Mouse (Mus musculus) midbrain, postnatal 0 days (tissue): ENCODE measurements around the gene Thrap3. TPM values are rescaled to one million over a fixed set of nuclear protein-coding genes. Genes with fewer than 3 reads are reported as not detected.

Experiments used
- ATAC-seq: fragments of 200-750 bp; cut with Nextera tagmentation; 2 replicates; pipeline ENCODE4 v1.8.0; 2017; ENCODE audit warnings: moderate number of reproducible peaks, mild to moderate bottlenecking, moderate TSS enrichment, moderate library complexity; ENCODE audit not compliant: low FRiP score
- DNase-seq: peaks from one replicate; pipeline ENCODE4 v3.0.0-alpha.2; 2015; ENCODE audit warnings: low spot score
- H3K27ac ChIP-seq: fragments of 300-500 bp; sonication (generic); 2 replicates; pipeline ENCODE4 v1.5.1; 2014; ENCODE audit warnings: low read depth, mild to moderate bottlenecking, low read length, mixed read lengths
- H3K27me3 ChIP-seq: fragments of 300-500 bp; sonication (generic); 2 replicates; pipeline ENCODE4 v1.6.1; 2014; ENCODE audit warnings: low read length, control low read depth, mixed read lengths; ENCODE audit not compliant: insufficient read depth
- H3K36me3 ChIP-seq: fragments of 300-500 bp; sonication (generic); 2 replicates; pipeline ENCODE4 v1.6.1; 2014; ENCODE audit warnings: low read length, control low read depth, mixed read lengths; ENCODE audit not compliant: insufficient read depth
- H3K4me1 ChIP-seq: fragments of 300-500 bp; sonication (generic); 2 replicates; pipeline ENCODE4 v1.6.1; 2014; ENCODE audit warnings: mild to moderate bottlenecking, control low read depth, antibody characterized with exemption, low read length, mixed read lengths; ENCODE audit not compliant: insufficient read depth
- H3K4me2 ChIP-seq: fragments of 300-500 bp; sonication (generic); 2 replicates; pipeline ENCODE4 v1.6.1; 2014; ENCODE audit warnings: low read depth, mild to moderate bottlenecking, low read length, mixed read lengths; ENCODE audit not compliant: poor library complexity, severe bottlenecking
- H3K4me3 ChIP-seq: fragments of 300-500 bp; sonication (generic); 2 replicates; pipeline ENCODE4 v1.5.1; 2014; ENCODE audit warnings: low read depth, mild to moderate bottlenecking, low read length, moderate library complexity
- H3K9ac ChIP-seq: fragments of 300-500 bp; sonication (generic); replicated peaks from 2 replicates; pipeline ENCODE4 v1.6.1; 2014; ENCODE audit warnings: mild to moderate bottlenecking, low read length, moderate library complexity, mixed read lengths; ENCODE audit not compliant: poor library complexity, severe bottlenecking
- H3K9me3 ChIP-seq: fragments of 300-500 bp; sonication (generic); 2 replicates; pipeline ENCODE4 v1.6.1; 2016; ENCODE audit warnings: low read length, control low read depth
- CTCF ChIP-seq: IDR thresholded peaks from 2 replicates; pipeline ENCODE4 v1.5.1; 2016; ENCODE audit warnings: antibody characterized with exemption, mild to moderate bottlenecking
- WGBS: fragments of 180-500 bp; shearing (Covaris S2); extraction: QIAGEN DNeasy Blood & Tissue Kit; methylation state at CpG from one replicate; pipeline ENCODE4 v1.1.7; 2014; 5-methylcytosine and 5-hydroxymethylcytosine counted together
- polyA plus RNA-seq: library from polyadenylated mRNA; unstranded; fragments of >200 nt; fragmentation: Nextera tagmentation; extraction: Ambion mirVana; gene quantifications from 2 replicates; pipeline ENCODE4 v1.2.1, GENCODE M21; 2015
- total RNA-seq: library from RNA; depleted of rRNA; stranded (reverse); fragments of >200 nt; gene quantifications from 2 replicates; pipeline ENCODE4 v1.2.3, GENCODE M21; 2014

The Thrap3 gene
- total and polyA plus RNA-seq, 2 experiments from 2014 or later, result 94.8 to 162 TPM

- peaks cover 29% of the 10 kb centered on the region for H3K27me3 ChIP-seq
- H3K9me3 ChIP-seq, result no peaks in the 10 kb centered on the region
- no peak for TF ChIP-seq CTCF
- H3K9ac ChIP-seq, result no peak overlapping the region
- ATAC-seq (no peak), DNase-seq (no peak)
- no peak overlapping the region for H3K4me3 ChIP-seq
- no peak overlapping the region for H3K4me2 ChIP-seq
- H3K4me1 ChIP-seq, result peaks cover 4% of the 10 kb centered on the region; the same call in 1 of the 2 replicates
- 51% methylated on average over 4 of the region's 4 CpGs for WGBS
- H3K27ac ChIP-seq, result no peak overlapping the region
- no peaks in the 10 kb centered on the region for H3K36me3 ChIP-seq
These were observed 57.2 kb downstream of the Thrap3 start for GRCm38 (mm10) chr4:126145396-126145795.

GRCm38 (mm10) chr4:126141021-126141420 is 61.5 kb downstream of the Thrap3 start:
- Histone ChIP-seq H3K36me3 (peaks cover 36% of the 10 kb centered on the region), H3K4me2 (no peak overlapping the region), H3K27me3 (no peaks in the 10 kb centered on the region), H3K4me1 (no peaks in the 10 kb centered on the region), H3K9ac (no peak overlapping the region), H3K27ac (no peak overlapping the region), H3K9me3 (no peaks in the 10 kb centered on the region), H3K4me3 (no peak overlapping the region)
- TF ChIP-seq CTCF, result no peak
- WGBS, result 77% methylated on average over 5 of the region's 5 CpGs
- ATAC-seq, result no peak
- DNase-seq, result no peak

- Histone ChIP-seq H3K9me3 (no peaks in the 10 kb centered on the region), H3K4me3 (no peak overlapping the region), H3K36me3 (peaks cover 60% of the 10 kb centered on the region), H3K27ac (no peak overlapping the region), H3K4me1 (no peaks in the 10 kb centered on the region), H3K27me3 (no peaks in the 10 kb centered on the region), H3K4me2 (no peak overlapping the region), H3K9ac (no peak overlapping the region)
- DNase-seq (no peak), ATAC-seq (no peak)
- no peak for TF ChIP-seq CTCF
- WGBS, result 83% methylated on average over 4 of the region's 4 CpGs
These were observed 64.8 kb downstream of the Thrap3 start for GRCm38 (mm10) chr4:126137773-126138172.

GRCm38 (mm10) chr4:126134639-126135038 is 67.9 kb downstream of the Thrap3 start:
- ATAC-seq, result no peak
- H3K4me2 ChIP-seq, result no peak overlapping the region
- no peaks in the 10 kb centered on the region for H3K9me3 ChIP-seq
- no peaks in the 10 kb centered on the region; the same call in 1 of the 2 replicates for H3K4me1 ChIP-seq
- 85% methylated on average over 4 of the region's 4 CpGs for WGBS
- no peaks in the 10 kb centered on the region for H3K27me3 ChIP-seq
- no peak overlapping the region for H3K9ac ChIP-seq
- no peak overlapping the region for H3K4me3 ChIP-seq
- TF ChIP-seq CTCF, result no peak
- no peak overlapping the region for H3K27ac ChIP-seq
- peaks cover 69% of the 10 kb centered on the region for H3K36me3 ChIP-seq
- no peak for DNase-seq

- Histone ChIP-seq H3K4me1 (no peaks in the 10 kb centered on the region; the same call in 1 of the 2 replicates), H3K9ac (no peak overlapping the region), H3K4me2 (no peak overlapping the region), H3K4me3 (no peak overlapping the region), H3K36me3 (peaks cover 69% of the 10 kb centered on the region), H3K9me3 (no peaks in the 10 kb centered on the region), H3K27me3 (no peaks in the 10 kb centered on the region), H3K27ac (no peak overlapping the region)
- ATAC-seq (no peak), DNase-seq (no peak)
- WGBS, result 92% methylated on average over 4 of the region's 4 CpGs
- TF ChIP-seq CTCF, result no peak
These were observed 68.3 kb downstream of the Thrap3 start for GRCm38 (mm10) chr4:126134236-126134635.

GRCm38 (mm10) chr4:126132636-126133264 is 69.8 kb downstream of the Thrap3 start:
- Histone ChIP-seq H3K4me1 (no peaks in the 10 kb centered on the region; the same call in 1 of the 2 replicates), H3K27me3 (no peaks in the 10 kb centered on the region), H3K27ac (no peak overlapping the region), H3K4me2 (no peak overlapping the region), H3K4me3 (no peak overlapping the region), H3K9me3 (no peaks in the 10 kb centered on the region), H3K36me3 (peaks cover 65% of the 10 kb centered on the region), H3K9ac (no peak overlapping the region)
- DNase-seq, result no peak
- TF ChIP-seq CTCF, result no peak
- WGBS, result 79% methylated on average over 6 of the region's 6 CpGs
- no peak for ATAC-seq
